Mouse (Mus musculus): ENCODE data around the gene Timm29. TPM values are rescaled to one million over a fixed set of nuclear protein-coding genes. Genes with fewer than 3 reads are reported as not detected.

Timm29 gene
- polyA plus RNA-seq, 2 experiments: 35.5 to 39.8 TPM

DNA sequence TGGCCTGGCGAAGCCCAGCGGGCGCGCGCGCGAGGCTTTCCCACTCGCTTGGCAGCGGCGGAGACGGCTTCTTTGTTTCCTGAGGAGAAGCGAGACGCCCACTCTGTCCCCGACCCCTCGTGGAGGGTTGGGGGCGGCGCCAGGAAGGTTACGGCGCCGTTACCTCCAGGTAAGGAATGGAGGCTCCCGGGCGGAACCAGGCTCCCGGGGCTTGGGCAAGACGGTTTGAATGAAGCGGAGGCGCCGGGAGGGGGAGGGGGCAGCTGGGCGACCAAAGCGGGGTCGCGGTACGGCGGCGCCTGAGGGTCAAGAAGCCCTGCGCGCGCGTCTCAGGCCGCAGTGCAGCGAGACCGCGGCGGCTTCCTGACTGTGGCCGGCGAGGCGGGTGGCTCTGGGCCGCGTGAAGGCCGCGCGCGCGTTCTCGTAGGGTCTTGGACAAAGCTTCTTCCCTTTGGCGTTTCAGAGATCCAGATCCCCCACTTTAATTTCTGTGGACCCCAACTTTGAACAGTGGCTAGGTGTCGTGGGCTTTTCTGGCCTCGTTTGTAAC is 23.8 kb downstream of the Timm29 start:
- ATAC-seq (ENCODE audit: low FRiP score, low read depth) (peak; percentile 77), DNase-seq (ENCODE audit: low spot score) (peak; percentile 89)
- H3K9ac ChIP-seq (ENCODE audit: low read depth, low read length, severe bottlenecking): peak overlapping the region; percentile 90
- peak overlapping the region; percentile 66 for H3K4me2 ChIP-seq (replicated peaks; ENCODE audit: low read depth, low read length, severe bottlenecking)
- H3K36me3 ChIP-seq (ENCODE audit: control insufficient read depth, insufficient read depth, low read length): peaks cover 11% of the 10 kb centered on the region
- no peaks in the 10 kb centered on the region for H3K9me3 ChIP-seq (ENCODE audit: control insufficient read depth, low read length)
- under 1% methylated on average over 44 of the region's 57 CpGs for WGBS
- H3K4me1 ChIP-seq (ENCODE audit: control insufficient read depth, insufficient read depth, low read length): peaks cover 12% of the 10 kb centered on the region; the same call in 1 of the 2 replicates
- H3K27me3 ChIP-seq (ENCODE audit: control insufficient read depth, insufficient read depth, low read length): no peaks in the 10 kb centered on the region
- H3K27ac ChIP-seq (replicated peaks; ENCODE audit: low read depth, low read length): peak overlapping the region; percentile 97
- H3K4me3 ChIP-seq (replicated peaks; ENCODE audit: low read length): peak overlapping the region; percentile 82
- peak; percentile 45; the same call in 1 of the 2 replicates for TF ChIP-seq POLR2A (IDR thresholded peaks at IDR 0.05; ENCODE audit: borderline replicate concordance, extremely low read depth, insufficient read depth, insufficient read length)

DNA sequence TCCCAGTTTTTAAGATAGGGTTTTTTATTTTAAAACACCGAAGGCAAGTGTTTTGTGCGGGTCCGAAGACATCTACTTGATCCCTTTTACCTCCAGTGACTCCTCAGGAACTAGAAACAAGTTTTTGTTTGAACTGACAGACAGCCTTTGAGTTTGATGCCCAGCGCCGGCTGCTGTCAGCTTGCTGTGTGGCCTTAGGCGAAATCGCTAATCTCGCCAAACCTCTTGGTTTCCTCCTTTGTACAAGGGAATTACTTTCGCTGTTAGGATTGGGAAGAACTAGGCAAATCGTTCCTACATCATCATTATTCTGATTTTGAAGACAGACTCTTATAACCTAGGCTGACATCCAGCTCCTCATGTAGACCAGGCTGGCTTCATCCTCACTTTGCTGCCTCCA is 24.5 kb downstream of the Timm29 start:
- ATAC-seq (ENCODE audit: low FRiP score, low read depth) (no peak), DNase-seq (ENCODE audit: low spot score) (no peak)
- peak overlapping the region; percentile 90 for H3K9ac ChIP-seq (ENCODE audit: low read depth, low read length, severe bottlenecking)
- H3K27ac ChIP-seq (replicated peaks; ENCODE audit: low read depth, low read length): peak overlapping the region; percentile 97
- no peaks in the 10 kb centered on the region for H3K27me3 ChIP-seq (ENCODE audit: control insufficient read depth, insufficient read depth, low read length)
- peaks cover 12% of the 10 kb centered on the region; the same call in 1 of the 2 replicates for H3K4me1 ChIP-seq (ENCODE audit: control insufficient read depth, insufficient read depth, low read length)
- TF ChIP-seq POLR2A (IDR thresholded peaks at IDR 0.05; ENCODE audit: borderline replicate concordance, extremely low read depth, insufficient read depth, insufficient read length): no peak
- H3K36me3 ChIP-seq (ENCODE audit: control insufficient read depth, insufficient read depth, low read length): peaks cover 15% of the 10 kb centered on the region
- 10% methylated on average over 10 of the region's 10 CpGs for WGBS
- peak overlapping the region; percentile 66 for H3K4me2 ChIP-seq (replicated peaks; ENCODE audit: low read depth, low read length, severe bottlenecking)
- H3K9me3 ChIP-seq (ENCODE audit: control insufficient read depth, low read length): no peaks in the 10 kb centered on the region
- peak overlapping the region; percentile 82 for H3K4me3 ChIP-seq (replicated peaks; ENCODE audit: low read length)

DNA sequence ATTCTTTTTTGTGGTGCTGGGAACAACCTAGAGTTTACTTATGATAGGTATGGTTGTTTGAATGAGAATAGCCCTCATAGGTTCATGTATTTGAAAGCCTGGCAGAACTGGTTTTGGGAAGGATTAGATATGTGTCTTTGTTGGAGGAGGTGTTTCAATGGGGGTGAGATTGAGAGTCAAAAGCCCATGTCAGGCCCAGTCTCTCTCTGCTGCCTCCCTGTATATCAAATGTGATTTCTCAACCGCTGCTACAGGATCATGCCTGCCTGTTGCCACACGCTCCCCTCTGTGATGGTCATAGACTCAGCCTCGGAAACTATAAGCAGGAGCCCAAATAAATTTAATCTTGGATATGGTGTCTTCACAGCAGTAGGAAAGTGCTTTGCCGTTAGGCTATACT is 27.7 kb downstream of the Timm29 start:
- WGBS: 89% methylated on average over 4 of the region's 4 CpGs
- H3K27me3 ChIP-seq (ENCODE audit: control insufficient read depth, insufficient read depth, low read length): no peaks in the 10 kb centered on the region
- no peak for TF ChIP-seq POLR2A (IDR thresholded peaks at IDR 0.05; ENCODE audit: borderline replicate concordance, extremely low read depth, insufficient read depth, insufficient read length)
- no peaks in the 10 kb centered on the region for H3K9me3 ChIP-seq (ENCODE audit: control insufficient read depth, low read length)
- H3K4me1 ChIP-seq (ENCODE audit: control insufficient read depth, insufficient read depth, low read length): peaks cover 10% of the 10 kb centered on the region; the same call in 1 of the 2 replicates
- H3K4me3 ChIP-seq (replicated peaks; ENCODE audit: low read length): no peak overlapping the region
- H3K4me2 ChIP-seq (replicated peaks; ENCODE audit: low read depth, low read length, severe bottlenecking): no peak overlapping the region
- no peak overlapping the region; the same call in 1 of the 2 replicates for H3K27ac ChIP-seq (replicated peaks; ENCODE audit: low read depth, low read length)
- peaks cover 15% of the 10 kb centered on the region for H3K36me3 ChIP-seq (ENCODE audit: control insufficient read depth, insufficient read depth, low read length)
- H3K9ac ChIP-seq (ENCODE audit: low read depth, low read length, severe bottlenecking): no peak overlapping the region
- DNase-seq (ENCODE audit: low spot score) (no peak), ATAC-seq (ENCODE audit: low FRiP score, low read depth) (no peak)

DNA sequence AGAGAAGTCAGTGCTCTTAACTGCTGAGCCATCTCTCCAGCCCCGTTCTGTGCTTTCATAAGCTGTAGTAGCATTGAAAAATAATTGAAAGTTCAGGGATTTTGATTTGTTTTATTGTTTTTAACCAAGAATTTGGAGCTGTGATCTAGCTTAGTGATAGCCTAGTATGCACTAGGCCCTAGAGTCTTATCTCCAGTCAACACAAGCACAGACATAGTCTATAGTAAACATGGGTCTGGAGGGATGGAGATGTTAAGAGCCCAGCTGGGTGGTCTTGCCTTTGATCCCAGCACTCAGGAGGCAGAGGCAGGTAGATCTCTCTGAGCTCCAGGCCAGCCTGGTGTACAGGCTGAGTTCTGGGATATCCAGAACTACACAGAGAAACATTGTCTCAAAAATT is 30.2 kb downstream of the Timm29 start:
- ATAC-seq (ENCODE audit: low FRiP score, low read depth): no peak
- peaks cover 15% of the 10 kb centered on the region for H3K36me3 ChIP-seq (ENCODE audit: control insufficient read depth, insufficient read depth, low read length)
- 89% methylated on average over 1 of the region's 1 CpGs for WGBS

DNA sequence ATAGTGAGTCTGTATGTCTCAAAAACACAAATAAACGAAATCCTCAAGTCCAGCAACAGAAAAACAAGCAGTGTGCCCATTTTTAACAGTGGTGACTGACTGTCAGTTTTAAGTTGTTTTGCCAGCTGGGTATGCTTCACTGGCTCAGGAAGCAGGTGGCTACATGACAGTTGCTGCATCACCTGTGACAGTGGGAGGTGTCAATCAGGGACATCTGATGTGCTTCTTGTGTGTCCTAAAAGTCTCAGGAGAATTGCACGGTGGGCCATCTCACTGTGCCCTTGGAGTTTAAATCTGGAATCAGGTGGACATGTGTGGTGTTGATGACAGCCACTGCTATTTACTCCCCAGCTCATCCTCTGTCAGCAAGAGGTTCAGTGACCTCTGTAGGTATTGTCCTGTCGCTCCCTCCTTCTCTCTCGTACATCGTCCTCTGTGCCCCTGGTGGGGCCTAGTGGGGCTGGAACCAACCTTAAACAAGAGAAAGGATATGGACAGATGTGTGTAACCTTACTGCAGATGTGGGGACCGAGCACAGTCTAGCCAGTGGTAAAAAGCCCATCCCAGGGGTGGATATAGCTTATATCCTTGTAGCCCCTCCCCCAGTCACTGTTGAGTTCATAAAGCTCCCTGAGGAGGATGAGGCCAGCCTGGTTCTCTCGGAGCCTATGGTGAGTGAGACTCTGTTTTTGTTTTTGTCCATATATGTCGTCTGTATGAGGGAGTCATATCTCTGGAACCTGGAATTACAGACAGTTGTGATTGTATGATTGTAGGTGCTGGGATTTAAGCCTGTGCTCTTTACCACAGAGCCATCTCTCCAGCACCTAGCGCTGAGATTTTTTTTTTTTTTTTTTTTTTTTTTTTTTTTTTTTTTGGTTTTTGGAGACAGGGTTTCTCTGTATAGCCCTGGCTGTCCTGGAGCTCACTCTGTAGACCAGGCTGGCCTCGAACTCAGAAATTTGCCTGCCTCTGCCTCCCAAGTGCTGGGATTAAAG is 33.1 kb downstream of the Timm29 start:
- WGBS: 86% methylated on average over 10 of the region's 10 CpGs
- TF ChIP-seq POLR2A (IDR thresholded peaks at IDR 0.05; ENCODE audit: borderline replicate concordance, extremely low read depth, insufficient read depth, insufficient read length): no peak
- Histone ChIP-seq H3K4me2 (replicated peaks; ENCODE audit: low read depth, low read length, severe bottlenecking) (no peak overlapping the region), H3K9ac (ENCODE audit: low read depth, low read length, severe bottlenecking) (no peak overlapping the region), H3K9me3 (ENCODE audit: control insufficient read depth, low read length) (no peaks in the 10 kb centered on the region), H3K36me3 (ENCODE audit: control insufficient read depth, insufficient read depth, low read length) (peaks cover 4% of the 10 kb centered on the region; the same call in 1 of the 2 replicates), H3K27ac (replicated peaks; ENCODE audit: low read depth, low read length) (no peak overlapping the region), H3K27me3 (ENCODE audit: control insufficient read depth, insufficient read depth, low read length) (no peaks in the 10 kb centered on the region), H3K4me3 (replicated peaks; ENCODE audit: low read length) (no peak overlapping the region), H3K4me1 (ENCODE audit: control insufficient read depth, insufficient read depth, low read length) (no peaks in the 10 kb centered on the region)
- ATAC-seq (ENCODE audit: low FRiP score, low read depth) (no peak), DNase-seq (ENCODE audit: low spot score) (no peak)

More for the DNA sequence above, 30.2 kb downstream of the Timm29 start:
- DNase-seq (ENCODE audit: low spot score): no peak
- Histone ChIP-seq H3K27me3 (ENCODE audit: control insufficient read depth, insufficient read depth, low read length) (no peaks in the 10 kb centered on the region), H3K9me3 (ENCODE audit: control insufficient read depth, low read length) (no peaks in the 10 kb centered on the region), H3K4me2 (replicated peaks; ENCODE audit: low read depth, low read length, severe bottlenecking) (no peak overlapping the region), H3K27ac (replicated peaks; ENCODE audit: low read depth, low read length) (no peak overlapping the region), H3K9ac (ENCODE audit: low read depth, low read length, severe bottlenecking) (no peak overlapping the region), H3K4me3 (replicated peaks; ENCODE audit: low read length) (no peak overlapping the region), H3K4me1 (ENCODE audit: control insufficient read depth, insufficient read depth, low read length) (peaks cover 9% of the 10 kb centered on the region; the same call in 1 of the 2 replicates)
- no peak for TF ChIP-seq POLR2A (IDR thresholded peaks at IDR 0.05; ENCODE audit: borderline replicate concordance, extremely low read depth, insufficient read depth, insufficient read length)
